Mouse (Mus musculus): ENCODE data around the gene Sppl2b.

Gene Sppl2b

GRCm38 (mm10) chr10:80904004-80904693, 49.1 kb downstream of the Sppl2b start:
- Histone ChIP-seq H3K27me3 (ENCODE audit: control insufficient read depth, insufficient read depth, low read length, poor library complexity, severe bottlenecking) (no peaks in the 10 kb centered on the region), H3K36me3 (ENCODE audit: control insufficient read depth, insufficient read depth, low read length, poor library complexity, severe bottlenecking) (no peaks in the 10 kb centered on the region)
- no peak for DNase-seq (ENCODE audit: low read depth, low spot score)

- no peaks in the 10 kb centered on the region; the same call in 1 of the 2 replicates for H3K36me3 ChIP-seq (ENCODE audit: control insufficient read depth, insufficient read depth, low read length, poor library complexity, severe bottlenecking)
- no peaks in the 10 kb centered on the region for H3K27me3 ChIP-seq (ENCODE audit: control insufficient read depth, insufficient read depth, low read length, poor library complexity, severe bottlenecking)
- no peak for DNase-seq (ENCODE audit: low read depth, low spot score)
Observed at GRCm38 (mm10) chr10:80904709-80905108, 49.6 kb downstream of the Sppl2b start.

GRCm38 (mm10) chr10:80909375-80910162, 54.5 kb downstream of the Sppl2b start:
- DNase-seq (ENCODE audit: low read depth, low spot score): no peak
- Histone ChIP-seq H3K27me3 (ENCODE audit: control insufficient read depth, insufficient read depth, low read length, poor library complexity, severe bottlenecking) (no peaks in the 10 kb centered on the region), H3K36me3 (ENCODE audit: control insufficient read depth, insufficient read depth, low read length, poor library complexity, severe bottlenecking) (no peaks in the 10 kb centered on the region; the same call in 1 of the 2 replicates)

DNA sequence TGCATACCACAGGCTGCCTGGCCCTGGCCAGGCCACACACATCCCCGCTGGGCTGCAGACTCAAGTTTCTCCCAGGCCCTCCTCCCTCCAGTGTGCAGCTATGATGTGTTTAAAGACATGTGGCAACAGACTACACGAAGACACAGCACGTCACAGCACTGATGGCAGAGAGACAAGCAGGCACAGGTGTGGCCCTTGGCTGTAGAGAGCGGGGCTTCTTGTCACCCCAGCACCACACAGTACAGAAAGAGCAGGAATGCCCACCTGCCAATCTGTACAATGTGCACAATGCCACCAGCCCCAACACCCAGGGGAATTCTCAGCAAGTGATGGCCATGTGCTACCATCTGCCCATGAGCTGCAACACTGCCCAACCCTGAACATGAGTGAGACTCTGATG, 56.3 kb downstream of the Sppl2b start:
- Histone ChIP-seq H3K36me3 (ENCODE audit: control insufficient read depth, insufficient read depth, low read length, poor library complexity, severe bottlenecking) (no peaks in the 10 kb centered on the region; the same call in 1 of the 2 replicates), H3K27me3 (ENCODE audit: control insufficient read depth, insufficient read depth, low read length, poor library complexity, severe bottlenecking) (no peaks in the 10 kb centered on the region)
- DNase-seq (ENCODE audit: low read depth, low spot score): no peak

- no peaks in the 10 kb centered on the region; the same call in 1 of the 2 replicates for H3K36me3 ChIP-seq (ENCODE audit: control insufficient read depth, insufficient read depth, low read length, poor library complexity, severe bottlenecking)
- H3K27me3 ChIP-seq (ENCODE audit: control insufficient read depth, insufficient read depth, low read length, poor library complexity, severe bottlenecking): no peaks in the 10 kb centered on the region
- no peak for DNase-seq (ENCODE audit: low read depth, low spot score)
Observed at GRCm38 (mm10) chr10:80911891-80912290, 56.8 kb downstream of the Sppl2b start.

GRCm38 (mm10) chr10:80913364-80914011, 58.4 kb downstream of the Sppl2b start:
- no peak for DNase-seq (ENCODE audit: low read depth, low spot score)
- Histone ChIP-seq H3K27me3 (ENCODE audit: control insufficient read depth, insufficient read depth, low read length, poor library complexity, severe bottlenecking) (no peaks in the 10 kb centered on the region), H3K36me3 (ENCODE audit: control insufficient read depth, insufficient read depth, low read length, poor library complexity, severe bottlenecking) (no peaks in the 10 kb centered on the region; the same call in 1 of the 2 replicates)

GRCm38 (mm10) chr10:80914253-80914656, 59.2 kb downstream of the Sppl2b start:
- no peaks in the 10 kb centered on the region; the same call in 1 of the 2 replicates for H3K36me3 ChIP-seq (ENCODE audit: control insufficient read depth, insufficient read depth, low read length, poor library complexity, severe bottlenecking)
- H3K27me3 ChIP-seq (ENCODE audit: control insufficient read depth, insufficient read depth, low read length, poor library complexity, severe bottlenecking): no peaks in the 10 kb centered on the region
- no peak for DNase-seq (ENCODE audit: low read depth, low spot score)

DNA sequence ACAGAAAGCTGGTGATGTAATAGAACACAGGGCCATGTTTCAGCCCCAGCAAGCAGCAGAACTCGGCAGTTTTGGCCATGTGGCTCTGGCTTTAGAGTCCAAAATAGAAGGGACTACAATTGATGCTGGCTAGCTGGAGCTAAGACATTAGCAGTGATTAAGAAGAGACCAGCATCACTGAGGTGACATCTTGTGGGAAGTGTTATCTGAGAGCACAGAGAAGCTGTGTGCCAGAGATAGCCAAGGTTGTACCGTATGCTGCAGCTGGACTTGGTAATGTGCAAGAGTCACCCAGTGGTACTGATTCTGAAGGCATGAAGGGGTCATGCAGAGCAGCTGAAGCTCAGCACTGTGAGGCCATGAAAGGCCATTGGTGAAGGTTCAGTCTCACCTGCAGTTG, 60.2 kb downstream of the Sppl2b start:
- no peak for DNase-seq (ENCODE audit: low read depth, low spot score)
- Histone ChIP-seq H3K36me3 (ENCODE audit: control insufficient read depth, insufficient read depth, low read length, poor library complexity, severe bottlenecking) (no peaks in the 10 kb centered on the region), H3K27me3 (ENCODE audit: control insufficient read depth, insufficient read depth, low read length, poor library complexity, severe bottlenecking) (no peaks in the 10 kb centered on the region)

- no peaks in the 10 kb centered on the region for H3K36me3 ChIP-seq (ENCODE audit: control insufficient read depth, insufficient read depth, low read length, poor library complexity, severe bottlenecking)
- no peaks in the 10 kb centered on the region for H3K27me3 ChIP-seq (ENCODE audit: control insufficient read depth, insufficient read depth, low read length, poor library complexity, severe bottlenecking)
- DNase-seq (ENCODE audit: low read depth, low spot score): no peak
Observed at GRCm38 (mm10) chr10:80915736-80916135, 60.7 kb downstream of the Sppl2b start.

DNA sequence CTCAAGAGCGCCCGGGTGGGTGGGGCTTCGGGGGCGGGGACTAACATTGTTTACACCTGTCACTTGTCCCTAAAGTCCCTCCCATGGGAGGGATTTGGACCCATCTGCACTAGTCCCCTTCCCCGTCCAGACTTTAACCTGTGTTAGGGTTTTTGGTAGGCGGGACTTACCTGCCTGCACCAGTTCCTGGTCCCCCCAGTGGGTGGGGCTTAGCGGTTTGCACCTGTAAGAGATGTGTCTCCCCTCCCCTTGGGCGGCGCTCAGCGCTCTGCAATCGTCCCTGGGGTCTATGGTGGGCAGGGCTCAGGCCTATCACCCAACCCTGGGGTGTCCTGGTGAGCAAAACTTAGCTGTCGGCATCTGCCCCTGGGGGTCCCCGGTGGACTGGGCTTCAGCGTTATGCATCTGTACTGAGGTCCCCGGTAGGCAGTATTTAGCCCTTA, 62.3 kb downstream of the Sppl2b start:
- peak; percentile 51 for DNase-seq (ENCODE audit: low read depth, low spot score)
- no peaks in the 10 kb centered on the region for H3K27me3 ChIP-seq (ENCODE audit: control insufficient read depth, insufficient read depth, low read length, poor library complexity, severe bottlenecking)
- no peaks in the 10 kb centered on the region for H3K36me3 ChIP-seq (ENCODE audit: control insufficient read depth, insufficient read depth, low read length, poor library complexity, severe bottlenecking)

GRCm38 (mm10) chr10:80917779-80918434, 62.8 kb downstream of the Sppl2b start, which contains the start of gene Lmnb2:
TSS of gene Lmnb2 (minus strand) at chr10:80918245.
- Histone ChIP-seq H3K27me3 (ENCODE audit: control insufficient read depth, insufficient read depth, low read length, poor library complexity, severe bottlenecking) (no peaks in the 10 kb centered on the region), H3K36me3 (ENCODE audit: control insufficient read depth, insufficient read depth, low read length, poor library complexity, severe bottlenecking) (no peaks in the 10 kb centered on the region)
- DNase-seq (ENCODE audit: low read depth, low spot score): peak; percentile 58
